Mouse (Mus musculus): ENCODE data around the gene Swap70. TPM values are rescaled to one million over a fixed set of nuclear protein-coding genes. Genes with fewer than 3 reads are reported as not detected.

Gene Swap70
- polyA plus RNA-seq, 1 experiment from 2014 or later = 32.5 TPM

- DNase-seq (ENCODE audit: low spot score) (no peak), ATAC-seq (replicated peaks; ENCODE audit: low FRiP score, low TSS enrichment, low read depth) (no peak)
- H3K36me3 ChIP-seq (ENCODE audit: control insufficient read depth, insufficient read depth, low read length) = peaks cover 40% of the 10 kb centered on the region
- H3K9ac ChIP-seq (ENCODE audit: low read length) = no peak overlapping the region
- H3K9me3 ChIP-seq (ENCODE audit: control insufficient read depth, low read length) = no peaks in the 10 kb centered on the region
- 92% methylated on average over 6 of the region's 6 CpGs for WGBS
- H3K4me1 ChIP-seq (replicated peaks; ENCODE audit: control insufficient read depth, insufficient read depth, low read length) = peaks cover 13% of the 10 kb centered on the region; the same call in 1 of the 2 replicates
- H3K27ac ChIP-seq (ENCODE audit: low read depth) = no peak overlapping the region
- H3K4me2 ChIP-seq (ENCODE audit: low read length) = no peak overlapping the region
- no peaks in the 10 kb centered on the region for H3K27me3 ChIP-seq (replicated peaks; ENCODE audit: control insufficient read depth, insufficient read depth, low read length)
- no peak overlapping the region for H3K4me3 ChIP-seq (ENCODE audit: low read depth, low read length)
Measured at GRCm38 (mm10) chr7:110283484-110284275, 62.2 kb downstream of the Swap70 start.

GRCm38 (mm10) chr7:110285076-110285848 lies 63.8 kb downstream of the Swap70 start:
- WGBS = 88% methylated on average over 12 of the region's 12 CpGs
- DNase-seq (ENCODE audit: low spot score) (no peak), ATAC-seq (replicated peaks; ENCODE audit: low FRiP score, low TSS enrichment, low read depth) (no peak)
- H3K27ac ChIP-seq (ENCODE audit: low read depth) = no peak overlapping the region
- H3K4me3 ChIP-seq (ENCODE audit: low read depth, low read length) = no peak overlapping the region
- H3K36me3 ChIP-seq (ENCODE audit: control insufficient read depth, insufficient read depth, low read length) = peaks cover 28% of the 10 kb centered on the region
- no peaks in the 10 kb centered on the region for H3K9me3 ChIP-seq (ENCODE audit: control insufficient read depth, low read length)
- peaks cover 15% of the 10 kb centered on the region; the same call in 1 of the 2 replicates for H3K4me1 ChIP-seq (replicated peaks; ENCODE audit: control insufficient read depth, insufficient read depth, low read length)
- H3K27me3 ChIP-seq (replicated peaks; ENCODE audit: control insufficient read depth, insufficient read depth, low read length) = no peaks in the 10 kb centered on the region
- H3K9ac ChIP-seq (ENCODE audit: low read length) = no peak overlapping the region
- no peak overlapping the region for H3K4me2 ChIP-seq (ENCODE audit: low read length)

DNA sequence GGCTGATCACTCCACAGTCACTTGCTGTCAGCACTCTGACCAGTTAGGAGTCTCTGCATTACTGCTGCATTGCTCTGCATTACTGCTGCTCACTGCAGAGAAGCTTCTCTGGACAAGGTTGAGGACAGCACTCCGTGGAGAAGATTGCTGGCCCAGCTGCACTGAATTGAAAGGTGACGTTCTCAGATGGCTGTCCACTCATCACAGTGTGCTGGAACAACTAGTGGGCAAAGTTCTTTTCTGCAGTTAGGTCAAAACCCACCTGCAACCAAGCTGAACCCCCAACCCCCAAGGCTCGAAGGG lies 64.3 kb downstream of the Swap70 start:
- Histone ChIP-seq H3K4me2 (ENCODE audit: low read length) (no peak overlapping the region), H3K36me3 (ENCODE audit: control insufficient read depth, insufficient read depth, low read length) (peaks cover 23% of the 10 kb centered on the region), H3K9ac (ENCODE audit: low read length) (no peak overlapping the region), H3K4me1 (replicated peaks; ENCODE audit: control insufficient read depth, insufficient read depth, low read length) (peaks cover 15% of the 10 kb centered on the region; the same call in 1 of the 2 replicates), H3K27ac (ENCODE audit: low read depth) (no peak overlapping the region), H3K27me3 (replicated peaks; ENCODE audit: control insufficient read depth, insufficient read depth, low read length) (no peaks in the 10 kb centered on the region), H3K9me3 (ENCODE audit: control insufficient read depth, low read length) (no peaks in the 10 kb centered on the region), H3K4me3 (ENCODE audit: low read depth, low read length) (no peak overlapping the region)
- ATAC-seq (replicated peaks; ENCODE audit: low FRiP score, low TSS enrichment, low read depth) = no peak
- no peak for DNase-seq (ENCODE audit: low spot score)
- WGBS = 74% methylated on average over 3 of the region's 3 CpGs

DNA sequence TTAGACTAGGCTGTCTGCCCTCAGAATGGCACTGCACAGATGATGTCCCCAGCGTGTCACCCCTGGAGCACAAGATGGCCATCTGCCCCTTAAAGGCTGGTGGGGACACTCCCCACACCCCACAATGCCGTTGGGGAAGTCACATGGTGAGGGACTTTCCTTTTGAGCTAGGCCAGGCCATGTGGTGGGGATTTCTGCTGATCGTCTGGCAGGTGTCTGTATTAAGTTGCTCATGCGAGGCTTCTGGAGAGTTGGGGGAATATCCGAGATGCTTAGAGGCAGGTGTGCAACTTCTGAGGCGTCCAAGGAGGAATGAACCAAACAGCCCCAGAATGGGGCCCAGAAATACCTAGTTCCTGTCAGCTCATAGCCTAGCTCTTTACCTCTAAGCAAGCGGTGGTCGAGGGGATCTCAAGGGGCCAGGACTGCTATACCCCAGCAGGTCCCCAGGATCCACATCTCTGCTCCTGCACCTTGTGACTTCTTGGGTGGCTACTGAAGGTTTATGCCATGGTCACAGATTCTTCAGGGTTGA lies 64.8 kb downstream of the Swap70 start:
- Histone ChIP-seq H3K27ac (ENCODE audit: low read depth) (no peak overlapping the region), H3K4me1 (replicated peaks; ENCODE audit: control insufficient read depth, insufficient read depth, low read length) (peaks cover 15% of the 10 kb centered on the region; the same call in 1 of the 2 replicates), H3K9ac (ENCODE audit: low read length) (no peak overlapping the region), H3K9me3 (ENCODE audit: control insufficient read depth, low read length) (no peaks in the 10 kb centered on the region), H3K27me3 (replicated peaks; ENCODE audit: control insufficient read depth, insufficient read depth, low read length) (no peaks in the 10 kb centered on the region), H3K4me3 (ENCODE audit: low read depth, low read length) (no peak overlapping the region), H3K36me3 (ENCODE audit: control insufficient read depth, insufficient read depth, low read length) (peaks cover 18% of the 10 kb centered on the region), H3K4me2 (ENCODE audit: low read length) (no peak overlapping the region)
- ATAC-seq (replicated peaks; ENCODE audit: low FRiP score, low TSS enrichment, low read depth) = 0 out of 2 replicates have a peak, but pooled peaks have one; percentile 25
- no peak for DNase-seq (ENCODE audit: low spot score)
- 80% methylated on average over 8 of the region's 8 CpGs for WGBS

DNA sequence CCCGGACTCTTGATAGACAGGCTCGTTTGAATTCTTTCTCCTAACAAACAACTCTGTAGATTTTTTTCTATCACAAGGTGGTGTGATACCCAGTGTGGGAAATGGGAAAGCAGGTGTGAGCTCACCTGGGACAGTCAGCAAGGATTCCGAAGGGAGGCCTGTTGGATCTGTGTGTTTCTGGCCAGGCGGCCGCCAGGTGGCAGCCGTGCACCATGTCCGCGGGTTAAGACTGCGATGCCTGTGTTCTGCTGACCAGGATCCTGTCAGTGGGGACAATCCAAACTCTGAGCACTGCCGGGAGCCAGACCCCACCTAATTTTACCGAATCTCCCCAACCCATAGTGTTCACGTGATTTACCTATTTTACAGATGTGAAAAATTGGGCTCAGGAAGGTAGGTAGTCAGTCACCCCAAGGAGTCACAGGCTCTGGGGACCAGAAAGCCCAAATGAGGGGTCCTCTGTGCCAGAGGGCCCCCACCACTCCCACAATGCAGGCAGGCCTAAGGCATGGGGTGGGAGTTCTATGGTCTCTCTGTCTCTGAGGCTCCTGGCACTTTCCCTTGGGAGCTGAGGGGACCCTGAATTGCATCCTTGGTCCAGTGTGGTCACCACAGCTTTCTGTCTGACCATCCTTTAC lies 65.4 kb downstream of the Swap70 start:
- no peak overlapping the region for H3K9ac ChIP-seq (ENCODE audit: low read length)
- no peak overlapping the region for H3K4me3 ChIP-seq (ENCODE audit: low read depth, low read length)
- DNase-seq (ENCODE audit: low spot score) (peak; percentile 93), ATAC-seq (replicated peaks; ENCODE audit: low FRiP score, low TSS enrichment, low read depth) (peak; percentile 81)
- H3K4me2 ChIP-seq (ENCODE audit: low read length) = no peak overlapping the region
- 6% methylated on average over 12 of the region's 12 CpGs for WGBS
- H3K27me3 ChIP-seq (replicated peaks; ENCODE audit: control insufficient read depth, insufficient read depth, low read length) = no peaks in the 10 kb centered on the region
- no peak overlapping the region for H3K27ac ChIP-seq (ENCODE audit: low read depth)
- peaks cover 11% of the 10 kb centered on the region; the same call in 1 of the 2 replicates for H3K36me3 ChIP-seq (ENCODE audit: control insufficient read depth, insufficient read depth, low read length)
- H3K9me3 ChIP-seq (ENCODE audit: control insufficient read depth, low read length) = no peaks in the 10 kb centered on the region
- H3K4me1 ChIP-seq (replicated peaks; ENCODE audit: control insufficient read depth, insufficient read depth, low read length) = peaks cover 15% of the 10 kb centered on the region; the same call in 1 of the 2 replicates

GRCm38 (mm10) chr7:110287476-110288071 lies 66.1 kb downstream of the Swap70 start:
- H3K9me3 ChIP-seq (ENCODE audit: control insufficient read depth, low read length) = no peaks in the 10 kb centered on the region
- ATAC-seq (replicated peaks; ENCODE audit: low FRiP score, low TSS enrichment, low read depth) (no peak), DNase-seq (ENCODE audit: low spot score) (no peak)
- H3K4me1 ChIP-seq (replicated peaks; ENCODE audit: control insufficient read depth, insufficient read depth, low read length) = peaks cover 15% of the 10 kb centered on the region; the same call in 1 of the 2 replicates
- H3K27ac ChIP-seq (ENCODE audit: low read depth) = no peak overlapping the region
- H3K4me3 ChIP-seq (ENCODE audit: low read depth, low read length) = no peak overlapping the region
- 51% methylated on average over 8 of the region's 8 CpGs for WGBS
- peaks cover 5% of the 10 kb centered on the region; the same call in 1 of the 2 replicates for H3K36me3 ChIP-seq (ENCODE audit: control insufficient read depth, insufficient read depth, low read length)
- no peak overlapping the region for H3K9ac ChIP-seq (ENCODE audit: low read length)
- no peaks in the 10 kb centered on the region for H3K27me3 ChIP-seq (replicated peaks; ENCODE audit: control insufficient read depth, insufficient read depth, low read length)
- H3K4me2 ChIP-seq (ENCODE audit: low read length) = no peak overlapping the region

- no peaks in the 10 kb centered on the region for H3K9me3 ChIP-seq (ENCODE audit: control insufficient read depth, low read length)
- no peak overlapping the region for H3K4me3 ChIP-seq (ENCODE audit: low read depth, low read length)
- H3K9ac ChIP-seq (ENCODE audit: low read length) = no peak overlapping the region
- no peak for DNase-seq (ENCODE audit: low spot score)
- H3K27ac ChIP-seq (ENCODE audit: low read depth) = no peak overlapping the region
- 84% methylated on average over 4 of the region's 4 CpGs for WGBS
- H3K4me2 ChIP-seq (ENCODE audit: low read length) = no peak overlapping the region
- H3K4me1 ChIP-seq (replicated peaks; ENCODE audit: control insufficient read depth, insufficient read depth, low read length) = peaks cover 15% of the 10 kb centered on the region; the same call in 1 of the 2 replicates
- 0 out of 2 replicates have a peak, but pooled peaks cover 4% of the 10 kb centered on the region for H3K36me3 ChIP-seq (ENCODE audit: control insufficient read depth, insufficient read depth, low read length)
- no peaks in the 10 kb centered on the region for H3K27me3 ChIP-seq (replicated peaks; ENCODE audit: control insufficient read depth, insufficient read depth, low read length)
- no peak; the same call in 1 of the 2 replicates for ATAC-seq (replicated peaks; ENCODE audit: low FRiP score, low TSS enrichment, low read depth)
Measured at GRCm38 (mm10) chr7:110288191-110288604, 66.7 kb downstream of the Swap70 start.

- Histone ChIP-seq H3K36me3 (ENCODE audit: control insufficient read depth, insufficient read depth, low read length) (0 out of 2 replicates have a peak, but pooled peaks cover 4% of the 10 kb centered on the region), H3K4me1 (replicated peaks; ENCODE audit: control insufficient read depth, insufficient read depth, low read length) (peaks cover 15% of the 10 kb centered on the region; the same call in 1 of the 2 replicates), H3K27ac (ENCODE audit: low read depth) (no peak overlapping the region), H3K4me3 (ENCODE audit: low read depth, low read length) (no peak overlapping the region), H3K27me3 (replicated peaks; ENCODE audit: control insufficient read depth, insufficient read depth, low read length) (no peaks in the 10 kb centered on the region), H3K4me2 (ENCODE audit: low read length) (no peak overlapping the region), H3K9ac (ENCODE audit: low read length) (no peak overlapping the region), H3K9me3 (ENCODE audit: control insufficient read depth, low read length) (no peaks in the 10 kb centered on the region)
- DNase-seq (ENCODE audit: low spot score) (no peak), ATAC-seq (replicated peaks; ENCODE audit: low FRiP score, low TSS enrichment, low read depth) (peak; percentile 26; the same call in 1 of the 2 replicates)
- WGBS = 72% methylated on average over 6 of the region's 6 CpGs
Measured at GRCm38 (mm10) chr7:110288731-110289191, 67.2 kb downstream of the Swap70 start.
